Mouse (Mus musculus) thymus, adult 2 months (tissue): Measurements from ENCODE around the gene Tmem126b. TPM values are rescaled to one million over a fixed set of nuclear protein-coding genes. Genes with fewer than 3 reads are reported as not detected.
A peak's percentile ranks its signal among the peaks of the same experiment; 100 is the strongest.

ENCODE experiments used
- DNase-seq: peaks from one replicate; pipeline ENCODE4 v3.0.0; 2021
- H3K27ac ChIP-seq: fragments of 200-500 bp; 2 replicates; pipeline ENCODE4 v1.5.1; 2012; ENCODE audit warnings: low read length, control low read depth; ENCODE audit not compliant: control insufficient read depth, insufficient read depth
- H3K27me3 ChIP-seq: fragments of 200-500 bp; 2 replicates; pipeline ENCODE4 v1.6.1; 2012; ENCODE audit warnings: mild to moderate bottlenecking, low read length, moderate library complexity, mixed read lengths; ENCODE audit not compliant: control insufficient read depth, insufficient read depth
- H3K36me3 ChIP-seq: fragments of 200-500 bp; 2 replicates; pipeline ENCODE4 v1.6.1; 2012; ENCODE audit warnings: mild to moderate bottlenecking, low read length, moderate library complexity; ENCODE audit not compliant: control insufficient read depth, insufficient read depth
- H3K4me1 ChIP-seq: fragments of 200-500 bp; replicated peaks from 2 replicates; pipeline ENCODE4 v1.6.1; 2012; ENCODE audit warnings: low read length; ENCODE audit not compliant: control insufficient read depth, insufficient read depth
- H3K4me3 ChIP-seq: fragments of 200-500 bp; 2 replicates; pipeline ENCODE4 v1.5.1; 2012; ENCODE audit warnings: mild to moderate bottlenecking, low read length, control low read depth, moderate library complexity; ENCODE audit not compliant: control insufficient read depth, insufficient read depth
- CTCF ChIP-seq: fragments of 200-500 bp; IDR thresholded peaks from 2 replicates; pipeline ENCODE4 v1.5.1; 2012; ENCODE audit warnings: mild to moderate bottlenecking, control low read depth, low read length, moderate library complexity, borderline replicate concordance; ENCODE audit not compliant: control insufficient read depth, poor library complexity, insufficient read depth; ENCODE audit errors: extremely low read depth
- POLR2A ChIP-seq: fragments of 200-500 bp; IDR thresholded peaks from 2 replicates; pipeline ENCODE4 v1.6.1; 2012; ENCODE audit warnings: mild to moderate bottlenecking, low read length, control low read depth, moderate library complexity; ENCODE audit not compliant: control insufficient read depth, poor library complexity, insufficient read depth; ENCODE audit errors: extremely low read depth
- WGBS: fragments of 180-500 bp; shearing (Covaris S2); methylation state at CpG from one replicate; pipeline ENCODE4 v1.1.7; 2018; 5-methylcytosine and 5-hydroxymethylcytosine counted together
- polyA plus RNA-seq: library from polyadenylated mRNA; depleted of rRNA; stranded (reverse); fragments of >200 nt; gene quantifications from 2 replicates; pipeline ENCODE4 v1.2.3, GENCODE M21; 2012

Gene Tmem126b
- polyA plus RNA-seq, 1 experiment: 6.3 TPM

DNA sequence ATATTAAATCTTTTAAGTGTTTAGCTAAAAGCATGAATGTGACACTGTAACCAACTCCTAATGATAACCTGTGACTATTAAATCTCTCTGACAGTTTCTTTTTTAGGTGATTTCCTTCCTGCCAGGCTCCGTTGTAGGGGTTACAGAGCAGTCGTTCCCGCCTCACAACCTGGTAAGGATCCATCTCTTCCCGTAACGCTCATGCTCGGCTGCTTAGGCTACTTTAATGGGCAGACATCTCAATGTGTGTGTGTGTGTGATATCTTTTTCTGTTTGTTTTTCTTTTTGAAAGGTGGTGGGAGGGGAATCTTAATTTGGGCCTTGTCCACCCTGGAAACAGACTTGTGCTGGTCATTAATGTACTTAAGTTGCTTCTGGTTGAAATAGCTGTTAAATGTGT is 31.6 kb downstream of the Tmem126b start:
- no peaks in the 10 kb centered on the region for H3K27me3 ChIP-seq
- peaks cover 3% of the 10 kb centered on the region; the same call in 1 of the 2 replicates for H3K36me3 ChIP-seq
- DNase-seq: no peak
- peak overlapping the region; percentile 71 for H3K4me3 ChIP-seq
- WGBS: 1% methylated on average over 6 of the region's 6 CpGs
- TF ChIP-seq POLR2A: no peak
- no peak for TF ChIP-seq CTCF
- no peaks in the 10 kb centered on the region for H3K4me1 ChIP-seq
- no peak overlapping the region for H3K27ac ChIP-seq

DNA sequence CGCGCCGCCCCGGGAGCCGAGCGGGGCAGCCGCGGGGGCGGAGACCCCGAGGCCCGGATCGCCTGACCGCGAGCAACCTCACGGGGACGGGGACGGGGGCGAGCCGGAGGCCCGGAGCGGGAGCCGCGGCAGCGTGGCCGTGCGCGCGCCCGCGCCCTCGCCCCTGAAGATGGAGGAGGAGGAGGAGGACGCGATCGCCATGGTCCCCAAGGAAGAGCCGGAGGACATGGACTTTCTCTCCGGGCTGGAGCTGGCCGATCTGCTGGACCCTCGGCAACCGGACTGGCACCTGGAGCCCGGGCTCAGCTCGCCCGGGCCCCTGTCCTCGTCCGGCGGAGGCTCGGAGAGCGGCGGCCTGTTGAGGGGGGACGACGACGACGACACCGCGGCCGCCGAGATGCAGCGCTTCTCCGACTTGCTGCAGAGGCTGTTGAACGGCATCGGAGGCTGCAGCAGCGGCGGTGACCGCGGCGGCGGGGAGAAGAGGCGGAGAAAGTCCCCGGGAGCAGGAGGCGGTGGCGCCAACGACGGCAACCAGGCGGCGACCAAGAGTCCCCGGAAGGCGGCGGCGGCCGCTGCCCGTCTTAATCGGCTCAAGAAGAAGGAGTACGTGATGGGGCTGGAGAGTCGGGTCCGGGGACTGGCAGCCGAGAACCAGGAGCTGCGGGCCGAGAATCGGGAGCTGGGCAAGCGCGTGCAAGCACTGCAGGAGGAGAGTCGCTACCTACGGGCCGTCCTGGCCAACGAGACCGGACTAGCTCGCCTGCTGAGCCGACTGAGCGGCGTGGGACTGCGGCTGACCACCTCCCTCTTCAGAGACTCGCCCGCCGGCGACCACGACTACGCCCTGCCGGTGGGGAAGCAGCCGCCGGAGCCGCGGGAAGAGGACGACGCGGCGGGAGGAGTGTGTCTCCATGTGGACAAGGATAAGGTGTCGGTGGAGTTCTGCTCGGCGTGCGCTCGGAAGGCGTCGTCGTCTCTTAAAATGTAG is 32.4 kb downstream of the Tmem126b start:
- WGBS: under 1% methylated on average over 123 of the region's 123 CpGs
- H3K27ac ChIP-seq: no peak overlapping the region
- no peaks in the 10 kb centered on the region for H3K27me3 ChIP-seq
- peak overlapping the region; percentile 71 for H3K4me3 ChIP-seq
- no peaks in the 10 kb centered on the region for H3K4me1 ChIP-seq
- no peak for TF ChIP-seq CTCF
- TF ChIP-seq POLR2A: no peak
- DNase-seq: peak; percentile 69
- H3K36me3 ChIP-seq: no peaks in the 10 kb centered on the region; the same call in 1 of the 2 replicates

DNA sequence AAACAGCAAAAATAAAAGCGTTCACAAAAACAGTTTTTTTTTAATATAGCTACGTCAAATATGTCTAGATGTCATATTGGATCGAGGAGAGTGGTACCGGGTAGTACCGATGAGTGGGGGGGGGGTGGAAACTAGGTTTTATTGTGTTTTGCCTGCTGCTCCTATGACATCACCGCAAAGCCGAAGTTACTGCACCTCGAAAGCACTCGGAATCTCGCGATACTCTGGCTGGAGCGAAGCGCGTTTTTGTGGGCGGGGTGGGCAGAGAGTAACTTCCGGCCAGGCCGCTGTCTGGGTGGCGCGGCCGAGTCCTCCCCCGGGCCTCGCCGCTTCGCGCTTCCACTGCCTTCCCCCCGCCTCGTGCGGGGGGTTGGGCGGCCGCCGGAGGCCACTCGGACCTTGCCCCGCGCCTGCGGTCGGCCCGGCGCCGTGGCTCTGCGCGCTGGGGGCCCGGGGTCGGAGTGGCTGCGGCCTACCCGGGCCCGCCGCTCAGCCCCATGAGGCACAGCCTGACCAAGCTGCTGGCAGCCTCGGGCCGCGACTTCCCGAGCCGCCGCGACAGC is 33.2 kb downstream of the Tmem126b start, which contains the start of gene Crebzf:
Gene Crebzf, plus strand, starts transcription at position 212 of the 563 bp plus-strand sequence.
- Histone ChIP-seq H3K27me3 (no peaks in the 10 kb centered on the region), H3K27ac (no peak within 1 kb of the TSS; the same call in 1 of the 2 replicates), H3K36me3 (no peaks in the 10 kb centered on the region; the same call in 1 of the 2 replicates), H3K4me3 (peak within 1 kb of the TSS; percentile 71), H3K4me1 (peaks cover 4% of the 10 kb centered on the region)
- TF ChIP-seq POLR2A: peak; percentile 87
- no peak for TF ChIP-seq CTCF
- DNase-seq: peak; percentile 95
- under 1% methylated on average over 53 of the region's 54 CpGs for WGBS

DNA sequence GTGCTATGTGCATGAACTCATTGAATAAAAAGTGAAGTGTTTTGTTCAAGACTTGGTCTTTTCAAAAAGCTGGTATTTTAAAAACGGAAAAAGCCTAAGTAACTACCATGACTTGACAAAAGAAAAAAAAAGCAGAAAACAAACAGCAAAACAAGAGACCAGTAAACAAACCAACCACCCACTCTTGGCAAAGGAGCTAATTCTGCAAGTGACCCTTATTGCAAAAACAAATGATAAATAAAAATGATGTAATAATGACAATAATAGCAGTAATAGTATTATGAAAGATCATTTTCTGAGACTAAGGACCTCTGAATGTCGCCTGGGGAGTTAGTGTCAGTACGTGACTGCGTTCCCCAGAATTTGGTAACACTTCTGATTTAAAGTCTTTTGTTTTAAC is 33.7 kb downstream of the Tmem126b start:
- Histone ChIP-seq H3K4me1 (peaks cover 5% of the 10 kb centered on the region), H3K27ac (no peak overlapping the region; the same call in 1 of the 2 replicates), H3K27me3 (no peaks in the 10 kb centered on the region), H3K36me3 (no peaks in the 10 kb centered on the region; the same call in 1 of the 2 replicates), H3K4me3 (no peak overlapping the region)
- DNase-seq: no peak
- no peak for TF ChIP-seq POLR2A
- no peak for TF ChIP-seq CTCF
- WGBS: 8% methylated on average over 4 of the region's 4 CpGs

DNA sequence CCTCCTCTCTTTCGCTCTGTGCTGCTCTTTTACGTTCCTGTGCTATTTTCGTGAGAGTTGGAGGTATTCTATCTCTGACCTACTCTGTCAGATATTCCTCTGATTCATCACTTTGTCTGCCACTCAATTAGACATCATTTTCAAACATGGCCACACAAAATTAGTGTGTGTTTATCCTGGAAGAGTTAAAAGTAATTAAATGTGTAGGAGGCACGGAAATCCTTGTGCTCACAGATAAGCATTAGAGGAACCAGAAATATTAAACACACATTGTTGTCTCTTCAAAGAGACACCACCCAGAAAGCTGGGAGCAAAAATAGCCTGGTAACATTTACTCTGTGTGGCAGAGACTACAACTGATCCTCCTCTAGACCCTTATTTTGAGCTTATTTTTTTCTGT is 35.8 kb downstream of the Tmem126b start:
- Histone ChIP-seq H3K36me3 (no peaks in the 10 kb centered on the region), H3K27me3 (no peaks in the 10 kb centered on the region), H3K27ac (no peak overlapping the region), H3K4me1 (peaks cover 5% of the 10 kb centered on the region), H3K4me3 (no peak overlapping the region)
- TF ChIP-seq POLR2A: no peak
- no peak for DNase-seq
- 96% methylated on average over 4 of the region's 4 CpGs for WGBS

DNA sequence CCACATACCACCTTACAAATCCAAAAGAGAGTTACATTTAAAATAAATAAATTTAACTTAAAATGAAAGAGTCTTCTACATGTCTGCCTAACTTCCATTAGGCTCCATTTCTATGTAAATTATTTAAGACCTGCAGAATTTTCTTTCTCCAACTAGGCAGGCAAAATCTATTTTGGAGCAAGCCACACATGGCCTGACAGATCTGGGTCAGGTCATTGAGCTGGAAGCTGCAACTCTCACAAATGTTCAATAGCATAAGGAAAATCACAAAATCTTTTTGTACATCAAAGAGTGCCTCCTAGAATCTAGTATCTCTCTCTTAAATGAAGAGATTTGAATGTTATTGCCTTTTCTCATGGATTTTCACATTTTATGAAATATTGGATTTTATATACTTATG is 43.6 kb downstream of the Tmem126b start:
- Histone ChIP-seq H3K4me1 (no peaks in the 10 kb centered on the region), H3K36me3 (no peaks in the 10 kb centered on the region), H3K4me3 (no peak overlapping the region), H3K27ac (no peak overlapping the region), H3K27me3 (no peaks in the 10 kb centered on the region)
- TF ChIP-seq CTCF (no peak), POLR2A (no peak)
- no peak for DNase-seq
